Mouse (Mus musculus): ENCODE results near the gene Ccdc163. TPM values are rescaled to one million over a fixed set of nuclear protein-coding genes. Genes with fewer than 3 reads are reported as not detected.

The Ccdc163 gene
- total RNA-seq, 2 experiments from 2014 or later = 10.8 to 68.3 TPM

- peak; percentile 63 for ATAC-seq (replicated peaks; ENCODE audit: low FRiP score, low TSS enrichment, poor library complexity, severe bottlenecking)
These were observed 9.5 kb upstream of the Ccdc163 start for GRCm38 (mm10) chr4:116698693-116699342.

GRCm38 (mm10) chr4:116700964-116701363 is 7.3 kb upstream of the Ccdc163 start:
- no peak for ATAC-seq (replicated peaks; ENCODE audit: low FRiP score, low TSS enrichment, poor library complexity, severe bottlenecking)

GRCm38 (mm10) chr4:116703804-116704203 is 4.5 kb upstream of the Ccdc163 start:
- no peak for ATAC-seq (replicated peaks; ENCODE audit: low FRiP score, low TSS enrichment, poor library complexity, severe bottlenecking)

GRCm38 (mm10) chr4:116707666-116708065 is 643 bp upstream of the Ccdc163 start:
- ATAC-seq (replicated peaks; ENCODE audit: low FRiP score, low TSS enrichment, poor library complexity, severe bottlenecking) = no peak

- peak; percentile 27 for ATAC-seq (replicated peaks; ENCODE audit: low FRiP score, low TSS enrichment, poor library complexity, severe bottlenecking)
These were observed 582 bp downstream of the Ccdc163 start for GRCm38 (mm10) chr4:116708791-116709390.

GRCm38 (mm10) chr4:116710154-116710553 is 1.8 kb downstream of the Ccdc163 start:
- ATAC-seq (replicated peaks; ENCODE audit: low FRiP score, low TSS enrichment, poor library complexity, severe bottlenecking) = no peak

- ATAC-seq (replicated peaks; ENCODE audit: low FRiP score, low TSS enrichment, poor library complexity, severe bottlenecking) = no peak
These were observed 4.2 kb downstream of the Ccdc163 start for GRCm38 (mm10) chr4:116712536-116712935.

- ATAC-seq (replicated peaks; ENCODE audit: low FRiP score, low TSS enrichment, poor library complexity, severe bottlenecking) = peak; percentile 42
These were observed 11.1 kb downstream of the Ccdc163 start for GRCm38 (mm10) chr4:116719396-116719795.

- ATAC-seq (replicated peaks; ENCODE audit: low FRiP score, low TSS enrichment, poor library complexity, severe bottlenecking) = peak; percentile 95
These were observed 12.2 kb downstream of the Ccdc163 start, which contains the start of gene Tesk2 for GRCm38 (mm10) chr4:116720343-116721097. Tesk2 (plus strand) TSS chr4:116720948.

- ATAC-seq (replicated peaks; ENCODE audit: low FRiP score, low TSS enrichment, poor library complexity, severe bottlenecking) = no peak; the same call in 1 of the 2 replicates
These were observed 12.9 kb downstream of the Ccdc163 start for GRCm38 (mm10) chr4:116721098-116721628.

GRCm38 (mm10) chr4:116722230-116722629 is 13.9 kb downstream of the Ccdc163 start:
- no peak for ATAC-seq (replicated peaks; ENCODE audit: low FRiP score, low TSS enrichment, poor library complexity, severe bottlenecking)

GRCm38 (mm10) chr4:116725444-116725843 is 17.1 kb downstream of the Ccdc163 start:
- ATAC-seq (replicated peaks; ENCODE audit: low FRiP score, low TSS enrichment, poor library complexity, severe bottlenecking) = no peak

- ATAC-seq (replicated peaks; ENCODE audit: low FRiP score, low TSS enrichment, poor library complexity, severe bottlenecking) = no peak
These were observed 19.1 kb downstream of the Ccdc163 start for GRCm38 (mm10) chr4:116727401-116727800.

- ATAC-seq (replicated peaks; ENCODE audit: low FRiP score, low TSS enrichment, poor library complexity, severe bottlenecking) = no peak
These were observed 21.2 kb downstream of the Ccdc163 start for GRCm38 (mm10) chr4:116729532-116729931.

GRCm38 (mm10) chr4:116731077-116731476 is 22.8 kb downstream of the Ccdc163 start:
- no peak for ATAC-seq (replicated peaks; ENCODE audit: low FRiP score, low TSS enrichment, poor library complexity, severe bottlenecking)

- no peak for ATAC-seq (replicated peaks; ENCODE audit: low FRiP score, low TSS enrichment, poor library complexity, severe bottlenecking)
These were observed 24.0 kb downstream of the Ccdc163 start for GRCm38 (mm10) chr4:116732355-116732754.

GRCm38 (mm10) chr4:116734996-116735395 is 26.7 kb downstream of the Ccdc163 start:
- no peak for ATAC-seq (replicated peaks; ENCODE audit: low FRiP score, low TSS enrichment, poor library complexity, severe bottlenecking)

GRCm38 (mm10) chr4:116738972-116739751 is 30.9 kb downstream of the Ccdc163 start:
- ATAC-seq (replicated peaks; ENCODE audit: low FRiP score, low TSS enrichment, poor library complexity, severe bottlenecking) = peak; percentile 74

- ATAC-seq (replicated peaks; ENCODE audit: low FRiP score, low TSS enrichment, poor library complexity, severe bottlenecking) = no peak
These were observed 41.4 kb downstream of the Ccdc163 start for GRCm38 (mm10) chr4:116749750-116750149.

Measured in megakaryocyte-erythroid progenitor cell, adult 5-6 weeks (primary cell).